Mouse (Mus musculus): ENCODE results near the gene Adamts12. TPM values are rescaled to one million over a fixed set of nuclear protein-coding genes. Genes with fewer than 3 reads are reported as not detected.

Adamts12 gene
- polyA plus RNA-seq, 1 experiment from 2014 or later: 2.2 TPM

Other genes with a start within 250 kb of the Adamts12 start
- gene C1qtnf3, start 112.5 kb upstream of the Adamts12 start, polyA plus RNA-seq (2015; fragmentation: Nextera tagmentation; extraction: Ambion mirVana): 0.89 and 0.93 TPM in 2 replicates
- 11.4 and 13.8 TPM in 2 replicates for gene Amacr, start 83.0 kb upstream of the Adamts12 start, polyA plus RNA-seq (2015; fragmentation: Nextera tagmentation; extraction: Ambion mirVana)
- 0.06 and 0.18 TPM in 2 replicates for gene Slc45a2, start 64.1 kb upstream of the Adamts12 start, polyA plus RNA-seq (2015; fragmentation: Nextera tagmentation; extraction: Ambion mirVana)
- gene Rxfp3, start 26.8 kb upstream of the Adamts12 start, polyA plus RNA-seq (2015; fragmentation: Nextera tagmentation; extraction: Ambion mirVana): 2.6 and 3.0 TPM in 2 replicates

Measured in midbrain, embryonic 15.5 days (tissue).